Mouse (Mus musculus) intestine, embryonic 14.5 days (tissue): ENCODE results near the gene Sh3bp1. TPM values are rescaled to one million over a fixed set of nuclear protein-coding genes. Genes with fewer than 3 reads are reported as not detected.
A peak's percentile ranks its signal among the peaks of the same experiment; 100 is the strongest.

Source experiments
- ATAC-seq: fragments of 200-750 bp; cut with Nextera tagmentation; replicated peaks from 2 replicates; pipeline ENCODE4 v1.8.0; 2017; ENCODE audit warnings: low read depth, moderate number of reproducible peaks, moderate TSS enrichment, moderate library complexity; ENCODE audit not compliant: low FRiP score, low TSS enrichment
- DNase-seq: peaks from one replicate; pipeline ENCODE4 v3.0.0-alpha.2; 2018; ENCODE audit warnings: low spot score
- H3K27ac ChIP-seq: fragments of 300-500 bp; sonication (generic); 2 replicates; pipeline ENCODE4 v1.5.1; 2014; ENCODE audit warnings: low read depth, mild to moderate bottlenecking, control low read depth
- H3K27me3 ChIP-seq: fragments of 300-500 bp; sonication (generic); replicated peaks from 2 replicates; pipeline ENCODE4 v1.6.1; 2014; ENCODE audit warnings: low read length, control low read depth; ENCODE audit not compliant: control insufficient read depth, insufficient read depth
- H3K36me3 ChIP-seq: fragments of 300-500 bp; sonication (generic); 2 replicates; pipeline ENCODE4 v1.6.1; 2014; ENCODE audit warnings: low read length, control low read depth; ENCODE audit not compliant: control insufficient read depth, insufficient read depth
- H3K4me1 ChIP-seq: fragments of 300-500 bp; sonication (generic); replicated peaks from 2 replicates; pipeline ENCODE4 v1.6.1; 2014; ENCODE audit warnings: low read length, control low read depth, mixed read lengths; ENCODE audit not compliant: control insufficient read depth, insufficient read depth
- H3K4me2 ChIP-seq: fragments of 300-500 bp; sonication (generic); 2 replicates; pipeline ENCODE4 v1.6.1; 2014; ENCODE audit warnings: low read length
- H3K4me3 ChIP-seq: fragments of 300-500 bp; sonication (generic); 2 replicates; pipeline ENCODE4 v1.5.1; 2014; ENCODE audit warnings: low read depth, low read length, control low read depth, mixed read lengths
- H3K9ac ChIP-seq: fragments of 300-500 bp; sonication (generic); 2 replicates; pipeline ENCODE4 v1.6.1; 2014; ENCODE audit warnings: mild to moderate bottlenecking, low read length
- H3K9me3 ChIP-seq: fragments of 300-500 bp; sonication (generic); 2 replicates; pipeline ENCODE4 v1.6.1; 2016; ENCODE audit warnings: low read length, control low read depth; ENCODE audit not compliant: control insufficient read depth
- WGBS: fragments of 180-500 bp; shearing (Covaris S2); extraction: QIAGEN DNeasy Blood & Tissue Kit; methylation state at CpG from one replicate; pipeline ENCODE4 v1.1.7; 2014; 5-methylcytosine and 5-hydroxymethylcytosine counted together
- polyA plus RNA-seq: library from polyadenylated mRNA; unstranded; fragments of >200 nt; fragmentation: Nextera tagmentation; extraction: Ambion mirVana; gene quantifications from 2 replicates; pipeline ENCODE4 v1.2.1, GENCODE M21; 2014

Gene Sh3bp1
- polyA plus RNA-seq, 1 experiment from 2014 or later, result 30.2 TPM

- Histone ChIP-seq H3K36me3 (no peaks in the 10 kb centered on the region), H3K9me3 (no peaks in the 10 kb centered on the region), H3K4me3 (no peak overlapping the region), H3K9ac (no peak overlapping the region), H3K27me3 (no peaks in the 10 kb centered on the region), H3K27ac (no peak overlapping the region), H3K4me2 (no peak overlapping the region), H3K4me1 (no peaks in the 10 kb centered on the region; the same call in 1 of the 2 replicates)
- ATAC-seq, result no peak
- WGBS, result 85% methylated on average over 5 of the region's 5 CpGs
- DNase-seq, result no peak
These were observed 37.3 kb upstream of the Sh3bp1 start for GRCm38 (mm10) chr15:78862280-78862679.

- Histone ChIP-seq H3K4me1 (peaks cover 3% of the 10 kb centered on the region; the same call in 1 of the 2 replicates), H3K4me3 (no peak overlapping the region), H3K27me3 (no peaks in the 10 kb centered on the region), H3K27ac (no peak overlapping the region), H3K9me3 (no peaks in the 10 kb centered on the region), H3K9ac (no peak overlapping the region), H3K4me2 (no peak overlapping the region), H3K36me3 (no peaks in the 10 kb centered on the region)
- ATAC-seq, result no peak
- DNase-seq, result no peak
- 74% methylated on average over 2 of the region's 2 CpGs for WGBS
These were observed 36.4 kb upstream of the Sh3bp1 start for GRCm38 (mm10) chr15:78863154-78863553.

DNA sequence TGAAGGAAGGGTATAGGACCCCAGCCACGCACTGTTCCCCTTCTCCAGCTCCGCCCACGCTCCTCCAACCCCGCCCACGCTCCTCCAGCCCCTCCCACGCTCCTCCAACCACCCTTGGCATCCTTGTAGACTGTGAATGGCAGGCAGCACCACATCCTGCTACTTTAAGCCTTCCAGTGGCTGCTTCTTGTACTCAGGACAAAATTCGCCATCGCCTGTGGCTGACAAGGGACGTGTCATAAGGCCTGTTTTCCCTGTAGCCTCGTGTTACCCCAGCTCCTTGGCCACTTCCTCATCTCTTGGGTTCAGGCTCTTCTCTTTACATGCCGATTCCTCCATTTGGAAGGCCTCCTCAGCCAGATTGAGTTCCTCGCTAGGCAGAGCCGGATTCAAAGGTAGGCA lies 35.7 kb upstream of the Sh3bp1 start:
- no peaks in the 10 kb centered on the region for H3K36me3 ChIP-seq
- no peak overlapping the region for H3K4me3 ChIP-seq
- H3K4me1 ChIP-seq, result peaks cover 9% of the 10 kb centered on the region
- H3K27me3 ChIP-seq, result no peaks in the 10 kb centered on the region
- H3K4me2 ChIP-seq, result no peak overlapping the region
- WGBS, result 59% methylated on average over 12 of the region's 13 CpGs
- H3K27ac ChIP-seq, result no peak overlapping the region
- H3K9me3 ChIP-seq, result no peaks in the 10 kb centered on the region
- no peak for ATAC-seq
- no peak for DNase-seq
- H3K9ac ChIP-seq, result no peak overlapping the region

GRCm38 (mm10) chr15:78868398-78868797 lies 31.2 kb upstream of the Sh3bp1 start:
- H3K4me2 ChIP-seq, result peak overlapping the region; percentile 18; the same call in 1 of the 2 replicates
- ATAC-seq (peak; percentile 70), DNase-seq (peak; percentile 83)
- H3K9me3 ChIP-seq, result no peaks in the 10 kb centered on the region
- H3K9ac ChIP-seq, result no peak overlapping the region
- 7% methylated on average over 9 of the region's 9 CpGs for WGBS
- no peaks in the 10 kb centered on the region for H3K36me3 ChIP-seq
- H3K4me1 ChIP-seq, result peaks cover 21% of the 10 kb centered on the region
- no peaks in the 10 kb centered on the region for H3K27me3 ChIP-seq
- H3K27ac ChIP-seq, result peak overlapping the region; percentile 85
- no peak overlapping the region for H3K4me3 ChIP-seq

DNA sequence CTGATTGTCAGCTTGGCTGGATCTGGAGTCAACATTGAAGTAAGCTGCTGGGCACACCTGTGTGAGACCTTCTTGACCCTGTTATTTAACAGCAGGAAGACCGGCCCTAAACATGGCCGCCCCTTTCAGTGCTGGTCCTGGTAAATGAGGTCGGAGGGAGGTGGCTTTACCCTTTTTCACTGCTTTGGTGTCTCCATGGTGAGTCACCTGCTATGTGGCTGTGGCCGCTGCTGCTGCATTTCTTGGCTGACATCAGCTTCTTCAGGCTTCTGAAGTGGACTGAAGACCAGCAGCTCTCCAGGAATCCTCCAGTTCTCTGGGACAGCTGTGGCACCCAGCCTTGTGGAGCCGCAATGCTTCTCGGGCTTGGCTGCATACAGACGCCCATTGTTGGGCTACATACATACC lies 30.7 kb upstream of the Sh3bp1 start:
- Histone ChIP-seq H3K4me2 (peak overlapping the region; percentile 18; the same call in 1 of the 2 replicates), H3K27me3 (no peaks in the 10 kb centered on the region), H3K36me3 (no peaks in the 10 kb centered on the region), H3K4me3 (no peak overlapping the region), H3K9me3 (no peaks in the 10 kb centered on the region), H3K9ac (no peak overlapping the region), H3K4me1 (peaks cover 21% of the 10 kb centered on the region), H3K27ac (peak overlapping the region; percentile 85)
- DNase-seq, result no peak
- 49% methylated on average over 7 of the region's 7 CpGs for WGBS
- ATAC-seq, result peak; percentile 24; the same call in 1 of the 2 replicates

GRCm38 (mm10) chr15:78869775-78870174 lies 29.8 kb upstream of the Sh3bp1 start:
- H3K27me3 ChIP-seq, result no peaks in the 10 kb centered on the region
- H3K4me1 ChIP-seq, result peaks cover 21% of the 10 kb centered on the region
- no peaks in the 10 kb centered on the region for H3K9me3 ChIP-seq
- 32% methylated on average over 6 of the region's 6 CpGs for WGBS
- DNase-seq (no peak), ATAC-seq (no peak)
- H3K9ac ChIP-seq, result no peak overlapping the region
- no peak overlapping the region for H3K27ac ChIP-seq
- H3K4me3 ChIP-seq, result no peak overlapping the region
- no peaks in the 10 kb centered on the region for H3K36me3 ChIP-seq
- no peak overlapping the region for H3K4me2 ChIP-seq

DNA sequence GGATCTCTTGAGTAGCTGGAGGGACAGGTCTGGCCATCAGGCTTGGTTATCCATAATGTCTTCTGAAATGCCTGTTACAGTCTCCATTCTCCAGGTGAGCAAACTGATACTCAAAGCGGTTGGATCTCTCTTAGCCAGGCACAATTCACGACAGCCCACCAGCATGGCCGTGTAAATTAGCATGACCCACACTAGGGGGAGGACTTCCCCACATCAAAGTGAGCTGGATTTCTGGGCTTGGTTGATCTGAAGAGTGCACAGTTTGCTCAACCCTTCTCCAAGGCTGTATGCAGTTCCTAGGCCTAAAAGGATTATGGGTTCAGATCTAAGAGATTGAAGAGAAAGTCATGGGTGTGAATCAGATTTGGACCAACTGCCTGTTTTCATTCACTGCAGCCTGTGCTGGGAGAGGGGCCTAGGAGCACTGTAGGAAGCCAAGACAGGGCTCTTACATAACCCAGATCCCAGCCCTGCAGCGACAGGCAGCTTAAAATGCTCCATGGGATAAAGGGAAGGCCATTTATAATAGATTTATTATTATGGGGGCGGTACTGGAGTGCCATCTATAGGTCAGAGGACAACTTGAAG lies 27.5 kb upstream of the Sh3bp1 start:
- no peak for DNase-seq

DNA sequence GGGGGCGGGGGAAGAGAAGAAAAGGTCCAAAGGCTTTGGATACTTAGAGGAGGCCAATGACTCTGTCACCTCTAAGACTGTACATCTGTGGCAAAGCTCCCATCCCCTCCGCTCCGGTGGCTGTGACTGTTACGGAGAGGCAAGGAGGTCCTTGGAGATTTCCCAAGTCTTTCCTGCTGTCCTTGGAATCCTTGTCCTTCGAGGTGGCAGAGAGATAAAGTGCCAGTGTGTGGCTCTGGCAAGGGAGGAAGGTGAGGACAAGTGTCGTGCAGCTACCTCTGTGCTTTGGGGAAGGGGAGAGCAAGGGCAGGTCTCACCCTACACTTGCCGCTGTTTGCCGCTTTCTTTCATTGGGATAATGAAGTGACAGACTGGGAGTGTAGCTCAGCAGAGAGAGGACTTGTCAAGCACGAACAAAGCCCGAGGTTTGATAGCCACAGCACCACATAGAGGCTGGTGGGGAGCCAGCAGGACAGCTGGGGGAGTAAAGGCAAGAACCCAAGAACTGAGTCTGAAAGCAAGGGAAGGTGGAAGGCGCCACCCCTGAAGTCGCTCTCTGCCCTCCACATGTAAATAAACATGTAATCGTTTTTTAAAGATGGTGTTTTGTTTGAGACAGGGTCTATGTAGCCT lies 25.6 kb upstream of the Sh3bp1 start:
- H3K9ac ChIP-seq, result no peak overlapping the region
- 57% methylated on average over 13 of the region's 13 CpGs for WGBS
- no peak overlapping the region for H3K27ac ChIP-seq

More for the DNA sequence above, 27.5 kb upstream of the Sh3bp1 start:
- H3K27ac ChIP-seq, result 0 out of 2 replicates have a peak overlapping the region, but pooled peaks have one; percentile 22
- no peaks in the 10 kb centered on the region for H3K36me3 ChIP-seq
- peaks cover 30% of the 10 kb centered on the region for H3K4me1 ChIP-seq
- H3K9ac ChIP-seq, result no peak overlapping the region
- no peak overlapping the region for H3K4me2 ChIP-seq
- H3K27me3 ChIP-seq, result no peaks in the 10 kb centered on the region
- no peak for ATAC-seq
- H3K9me3 ChIP-seq, result no peaks in the 10 kb centered on the region
- no peak overlapping the region for H3K4me3 ChIP-seq
- WGBS, result 35% methylated on average over 5 of the region's 5 CpGs

GRCm38 (mm10) chr15:78874989-78875388 lies 24.6 kb upstream of the Sh3bp1 start:
- Histone ChIP-seq H3K4me3 (no peak overlapping the region), H3K4me2 (no peak overlapping the region; the same call in 1 of the 2 replicates), H3K9ac (no peak overlapping the region), H3K36me3 (no peaks in the 10 kb centered on the region), H3K9me3 (no peaks in the 10 kb centered on the region), H3K4me1 (peaks cover 32% of the 10 kb centered on the region), H3K27ac (peak overlapping the region; percentile 99; the same call in 1 of the 2 replicates), H3K27me3 (no peaks in the 10 kb centered on the region)
- 72% methylated on average over 8 of the region's 8 CpGs for WGBS
- DNase-seq (no peak), ATAC-seq (no peak)

More for the DNA sequence above, 25.6 kb upstream of the Sh3bp1 start:
- no peak overlapping the region for H3K4me2 ChIP-seq
- H3K4me3 ChIP-seq, result no peak overlapping the region
- H3K9me3 ChIP-seq, result no peaks in the 10 kb centered on the region
- no peaks in the 10 kb centered on the region for H3K27me3 ChIP-seq
- no peak for ATAC-seq
- no peak for DNase-seq
- H3K4me1 ChIP-seq, result peaks cover 28% of the 10 kb centered on the region
- no peaks in the 10 kb centered on the region for H3K36me3 ChIP-seq
